Mouse (Mus musculus) thymus, postnatal 10 days (tissue): Measurements from ENCODE around the gene Whrn.

ENCODE experiments used
- DNase-seq, 2 experiments: peaks; one replicate each; pipeline ENCODE4 v3.0.0; 2021; ENCODE audit warnings: low spot score in 2 of 2

The Whrn gene

GRCm38 (mm10) chr4:63494401-63494966, 1.3 kb downstream of the Whrn start:
- DNase-seq = no peak

- no peak for DNase-seq
These were observed 2.3 kb downstream of the Whrn start for GRCm38 (mm10) chr4:63493351-63494121.

GRCm38 (mm10) chr4:63491521-63491920, 4.3 kb downstream of the Whrn start:
- no peak for DNase-seq

GRCm38 (mm10) chr4:63490146-63490545, 5.6 kb downstream of the Whrn start:
- DNase-seq = peak in 1 of 2 experiments; percentile 40

- DNase-seq = peak; percentile 75 to 78
These were observed 6.1 kb downstream of the Whrn start for GRCm38 (mm10) chr4:63489676-63490075.

- no peak for DNase-seq
These were observed 7.9 kb downstream of the Whrn start for GRCm38 (mm10) chr4:63487916-63488315.

GRCm38 (mm10) chr4:63487256-63487655, 8.5 kb downstream of the Whrn start:
- DNase-seq = no peak

- DNase-seq = peak; percentile 45 to 68
These were observed 9.3 kb downstream of the Whrn start for GRCm38 (mm10) chr4:63486523-63486922.

GRCm38 (mm10) chr4:63483741-63484140, 12.1 kb downstream of the Whrn start:
- DNase-seq = no peak

- DNase-seq = no peak
These were observed 15.0 kb downstream of the Whrn start for GRCm38 (mm10) chr4:63480845-63481167.

GRCm38 (mm10) chr4:63480098-63480844, 15.5 kb downstream of the Whrn start:
- peak; percentile 80 to 81 for DNase-seq

GRCm38 (mm10) chr4:63478036-63478435, 17.8 kb downstream of the Whrn start:
- no peak for DNase-seq

GRCm38 (mm10) chr4:63476891-63477290, 18.9 kb downstream of the Whrn start:
- DNase-seq = no peak

GRCm38 (mm10) chr4:63475208-63475607, 20.6 kb downstream of the Whrn start:
- peak in 1 of 2 experiments; percentile 37 for DNase-seq

GRCm38 (mm10) chr4:63474439-63474838, 21.4 kb downstream of the Whrn start:
- DNase-seq = peak in 1 of 2 experiments; percentile 42

GRCm38 (mm10) chr4:63467338-63467737, 28.5 kb downstream of the Whrn start:
- no peak for DNase-seq

GRCm38 (mm10) chr4:63466192-63466591, 29.6 kb downstream of the Whrn start:
- no peak for DNase-seq

GRCm38 (mm10) chr4:63460876-63461525, 34.8 kb downstream of the Whrn start:
- DNase-seq = no peak

GRCm38 (mm10) chr4:63459141-63459789, 36.5 kb downstream of the Whrn start:
- DNase-seq = no peak

GRCm38 (mm10) chr4:63456547-63456946, 39.2 kb downstream of the Whrn start:
- no peak for DNase-seq

- no peak for DNase-seq
These were observed 41.8 kb downstream of the Whrn start for GRCm38 (mm10) chr4:63453939-63454513.
